Mouse (Mus musculus): Measurements from ENCODE around the gene Unc5a. TPM values are rescaled to one million over a fixed set of nuclear protein-coding genes. Genes with fewer than 3 reads are reported as not detected.

Gene Unc5a
- polyA plus RNA-seq, 1 experiment, result 1.4 TPM

- Histone ChIP-seq H3K27ac (ENCODE audit: control insufficient read depth, insufficient read depth, low read depth, low read length, poor library complexity) (no peak overlapping the region), H3K4me1 (ENCODE audit: control insufficient read depth, insufficient read depth, low read length) (no peaks in the 10 kb centered on the region), H3K4me3 (replicated peaks; ENCODE audit: control insufficient read depth, low read depth, low read length) (no peak overlapping the region)
- 62% methylated on average over 6 of the region's 6 CpGs for WGBS
- TF ChIP-seq POLR2A (IDR thresholded peaks at IDR 0.05; ENCODE audit: borderline replicate concordance, control insufficient read depth, low read depth, low read length) (no peak), CTCF (IDR thresholded peaks at IDR 0.05; ENCODE audit: control insufficient read depth, insufficient read depth, low read length) (no peak)
These were observed 46.0 kb downstream of the Unc5a start for GRCm38 (mm10) chr13:54995161-54995560.

- Histone ChIP-seq H3K27ac (ENCODE audit: control insufficient read depth, insufficient read depth, low read depth, low read length, poor library complexity) (no peak overlapping the region), H3K4me1 (ENCODE audit: control insufficient read depth, insufficient read depth, low read length) (no peaks in the 10 kb centered on the region), H3K4me3 (replicated peaks; ENCODE audit: control insufficient read depth, low read depth, low read length) (no peak overlapping the region)
- TF ChIP-seq POLR2A (IDR thresholded peaks at IDR 0.05; ENCODE audit: borderline replicate concordance, control insufficient read depth, low read depth, low read length), result no peak
- TF ChIP-seq CTCF (IDR thresholded peaks at IDR 0.05; ENCODE audit: control insufficient read depth, insufficient read depth, low read length), result no peak
- 87% methylated on average over 8 of the region's 8 CpGs for WGBS
These were observed 48.4 kb downstream of the Unc5a start for GRCm38 (mm10) chr13:54997568-54997967.

GRCm38 (mm10) chr13:55000433-55000832 lies 51.2 kb downstream of the Unc5a start:
- H3K4me3 ChIP-seq (replicated peaks; ENCODE audit: control insufficient read depth, low read depth, low read length), result no peak overlapping the region

GRCm38 (mm10) chr13:55002090-55002489 lies 52.9 kb downstream of the Unc5a start:
- Histone ChIP-seq H3K4me3 (replicated peaks; ENCODE audit: control insufficient read depth, low read depth, low read length) (no peak overlapping the region), H3K4me1 (ENCODE audit: control insufficient read depth, insufficient read depth, low read length) (no peaks in the 10 kb centered on the region; the same call in none of the 2 replicates), H3K27ac (ENCODE audit: control insufficient read depth, insufficient read depth, low read depth, low read length, poor library complexity) (no peak overlapping the region)
- 59% methylated on average over 10 of the region's 10 CpGs for WGBS
- TF ChIP-seq CTCF (IDR thresholded peaks at IDR 0.05; ENCODE audit: control insufficient read depth, insufficient read depth, low read length) (no peak), POLR2A (IDR thresholded peaks at IDR 0.05; ENCODE audit: borderline replicate concordance, control insufficient read depth, low read depth, low read length) (no peak)

More at GRCm38 (mm10) chr13:55000433-55000832, 51.2 kb downstream of the Unc5a start:
- no peaks in the 10 kb centered on the region; the same call in none of the 2 replicates for H3K4me1 ChIP-seq (ENCODE audit: control insufficient read depth, insufficient read depth, low read length)
- no peak overlapping the region for H3K27ac ChIP-seq (ENCODE audit: control insufficient read depth, insufficient read depth, low read depth, low read length, poor library complexity)
- 79% methylated on average over 10 of the region's 10 CpGs for WGBS
- TF ChIP-seq POLR2A (IDR thresholded peaks at IDR 0.05; ENCODE audit: borderline replicate concordance, control insufficient read depth, low read depth, low read length) (no peak), CTCF (IDR thresholded peaks at IDR 0.05; ENCODE audit: control insufficient read depth, insufficient read depth, low read length) (no peak)

- 66% methylated on average over 11 of the region's 11 CpGs for WGBS
- no peaks in the 10 kb centered on the region; the same call in none of the 2 replicates for H3K4me1 ChIP-seq (ENCODE audit: control insufficient read depth, insufficient read depth, low read length)
- H3K4me3 ChIP-seq (replicated peaks; ENCODE audit: control insufficient read depth, low read depth, low read length), result no peak overlapping the region
- peak overlapping the region; percentile 52 for H3K27ac ChIP-seq (ENCODE audit: control insufficient read depth, insufficient read depth, low read depth, low read length, poor library complexity)
- TF ChIP-seq POLR2A (IDR thresholded peaks at IDR 0.05; ENCODE audit: borderline replicate concordance, control insufficient read depth, low read depth, low read length), result no peak
- no peak for TF ChIP-seq CTCF (IDR thresholded peaks at IDR 0.05; ENCODE audit: control insufficient read depth, insufficient read depth, low read length)
These were observed 55.4 kb downstream of the Unc5a start for GRCm38 (mm10) chr13:55004646-55005045.

- Histone ChIP-seq H3K4me1 (ENCODE audit: control insufficient read depth, insufficient read depth, low read length) (no peaks in the 10 kb centered on the region; the same call in none of the 2 replicates), H3K4me3 (replicated peaks; ENCODE audit: control insufficient read depth, low read depth, low read length) (no peak overlapping the region), H3K27ac (ENCODE audit: control insufficient read depth, insufficient read depth, low read depth, low read length, poor library complexity) (no peak overlapping the region)
- 85% methylated on average over 31 of the region's 31 CpGs for WGBS
- TF ChIP-seq POLR2A (IDR thresholded peaks at IDR 0.05; ENCODE audit: borderline replicate concordance, control insufficient read depth, low read depth, low read length) (no peak; the same call in 1 of the 2 replicates), CTCF (IDR thresholded peaks at IDR 0.05; ENCODE audit: control insufficient read depth, insufficient read depth, low read length) (no peak)
These were observed 56.6 kb downstream of the Unc5a start for GRCm38 (mm10) chr13:55005691-55006414.

- Histone ChIP-seq H3K27ac (ENCODE audit: control insufficient read depth, insufficient read depth, low read depth, low read length, poor library complexity) (no peak overlapping the region), H3K4me1 (ENCODE audit: control insufficient read depth, insufficient read depth, low read length) (no peaks in the 10 kb centered on the region; the same call in none of the 2 replicates), H3K4me3 (replicated peaks; ENCODE audit: control insufficient read depth, low read depth, low read length) (no peak overlapping the region)
- 77% methylated on average over 7 of the region's 7 CpGs for WGBS
- TF ChIP-seq CTCF (IDR thresholded peaks at IDR 0.05; ENCODE audit: control insufficient read depth, insufficient read depth, low read length), result no peak
- no peak for TF ChIP-seq POLR2A (IDR thresholded peaks at IDR 0.05; ENCODE audit: borderline replicate concordance, control insufficient read depth, low read depth, low read length)
These were observed 57.2 kb downstream of the Unc5a start for GRCm38 (mm10) chr13:55006415-55006742.

- no peak for TF ChIP-seq POLR2A (IDR thresholded peaks at IDR 0.05; ENCODE audit: borderline replicate concordance, control insufficient read depth, low read depth, low read length)
- no peak for TF ChIP-seq CTCF (IDR thresholded peaks at IDR 0.05; ENCODE audit: control insufficient read depth, insufficient read depth, low read length)
- 81% methylated on average over 6 of the region's 6 CpGs for WGBS
- Histone ChIP-seq H3K4me3 (replicated peaks; ENCODE audit: control insufficient read depth, low read depth, low read length) (no peak overlapping the region), H3K4me1 (ENCODE audit: control insufficient read depth, insufficient read depth, low read length) (no peaks in the 10 kb centered on the region; the same call in none of the 2 replicates), H3K27ac (ENCODE audit: control insufficient read depth, insufficient read depth, low read depth, low read length, poor library complexity) (no peak overlapping the region)
These were observed 59.4 kb downstream of the Unc5a start for GRCm38 (mm10) chr13:55008589-55008988.

Data from bone marrow, adult 2 months (tissue).